Mouse (Mus musculus) bone marrow macrophage, adult 2 months (primary cell): Measurements from ENCODE around the gene A930018P22Rik.
"Not testable (repeated sequence)": the region's sequence is repeated elsewhere in the genome, so short reads cannot be mapped to it uniquely, and the experiment has no call there.

Source experiments
- CTCF ChIP-seq: IDR thresholded peaks from 2 replicates; pipeline ENCODE4 v1.5.1; 2012; ENCODE audit warnings: low read depth, mild to moderate bottlenecking, low read length, moderate library complexity
- POLR2A ChIP-seq: IDR thresholded peaks from 2 replicates; pipeline ENCODE4 v1.6.1; 2012; ENCODE audit warnings: mild to moderate bottlenecking, low read depth, low read length, borderline replicate concordance

- TF ChIP-seq POLR2A, CTCF: not testable (repeated sequence)
These were observed 11.3 kb upstream of the A930018P22Rik start for GRCm38 (mm10) chr2:104111170-104111797.
